Mouse (Mus musculus) myocyte (in vitro differentiated cells): Measurements from ENCODE around the gene Fgf6. TPM values are rescaled to one million over a fixed set of nuclear protein-coding genes. Genes with fewer than 3 reads are reported as not detected.

ENCODE experiments used
- H3K27me3 ChIP-seq: one replicate; pipeline ENCODE4 v1.6.1; 2011; ENCODE audit not compliant: control insufficient read depth, insufficient read depth, insufficient read length
- H3K36me3 ChIP-seq: one replicate; pipeline ENCODE4 v1.6.1; 2011; ENCODE audit not compliant: control insufficient read depth, insufficient read depth
- H3K4me2 ChIP-seq: one replicate; pipeline ENCODE4 v1.6.1; 2011; ENCODE audit warnings: low read depth, control low read depth
- H3K4me3 ChIP-seq: one replicate; pipeline ENCODE4 v1.5.1; 2011; ENCODE audit warnings: mild to moderate bottlenecking, control low read depth, moderate library complexity
- H3K79me2 ChIP-seq: one replicate; pipeline ENCODE4 v1.6.1; 2011; ENCODE audit not compliant: control insufficient read depth, insufficient read depth
- H3ac ChIP-seq: one replicate; pipeline ENCODE4 v1.6.1; 2011; ENCODE audit not compliant: control insufficient read depth, insufficient read length
- CEBPB ChIP-seq: IDR thresholded peaks from 2 replicates; pipeline ENCODE4 v1.6.1; 2011; ENCODE audit warnings: mild to moderate bottlenecking, moderate library complexity; ENCODE audit not compliant: poor library complexity, insufficient read depth, severe bottlenecking
- E2F4 ChIP-seq: IDR thresholded peaks from one replicate; pipeline ENCODE4 v1.6.1; 2011; ENCODE audit warnings: mild to moderate bottlenecking, control low read depth, moderate library complexity; ENCODE audit not compliant: insufficient read depth
- MAX ChIP-seq: IDR thresholded peaks from one replicate; pipeline ENCODE4 v1.6.1; 2011; ENCODE audit warnings: low read depth, mild to moderate bottlenecking, control low read depth
- MYOD1 ChIP-seq, 3 experiments: IDR thresholded peaks; one replicate each; pipeline ENCODE4 v1.6.1; 2011; ENCODE audit warnings: control low read depth in 2 of 3, low read depth in 2 of 3, mild to moderate bottlenecking in 2 of 3, moderate library complexity in 1 of 3; ENCODE audit not compliant: insufficient read length in 2 of 3, control insufficient read depth in 1 of 3
- MYOG ChIP-seq, 3 experiments: IDR thresholded peaks; one replicate each; pipeline ENCODE4 v1.6.1; 2011; ENCODE audit warnings: control low read depth in 2 of 3, low read depth in 2 of 3, mild to moderate bottlenecking in 2 of 3; ENCODE audit not compliant: insufficient read length in 2 of 3, control insufficient read depth in 1 of 3, insufficient read depth in 1 of 3
- POLR2A ChIP-seq: IDR thresholded peaks from one replicate; pipeline ENCODE4 v1.6.1; 2011; ENCODE audit warnings: low read depth, mild to moderate bottlenecking, control low read depth, moderate library complexity; ENCODE audit not compliant: insufficient read length
- POLR2AphosphoS2 ChIP-seq: IDR thresholded peaks from one replicate; pipeline ENCODE4 v1.6.1; 2011; ENCODE audit warnings: low read depth, control low read depth; ENCODE audit not compliant: insufficient read length
- REST ChIP-seq: IDR thresholded peaks from one replicate; pipeline ENCODE4 v1.6.1; 2011; ENCODE audit warnings: mild to moderate bottlenecking, control low read depth, moderate library complexity; ENCODE audit not compliant: insufficient read depth, insufficient read length
- SRF ChIP-seq: IDR thresholded peaks from one replicate; pipeline ENCODE4 v1.6.1; 2011; ENCODE audit warnings: low read depth; ENCODE audit not compliant: control insufficient read depth, insufficient read length
- TCF12 ChIP-seq: IDR thresholded peaks from one replicate; pipeline ENCODE4 v1.6.1; 2011; ENCODE audit warnings: mild to moderate bottlenecking, control low read depth; ENCODE audit not compliant: poor library complexity, insufficient read depth, severe bottlenecking
- TCF3 ChIP-seq: IDR thresholded peaks from one replicate; pipeline ENCODE4 v1.6.1; 2011; ENCODE audit warnings: low read depth, control low read depth; ENCODE audit not compliant: insufficient read length
- USF1 ChIP-seq: IDR thresholded peaks from one replicate; pipeline ENCODE4 v1.6.1; 2011; ENCODE audit warnings: low read depth, mild to moderate bottlenecking, control low read depth, moderate library complexity
- polyA plus RNA-seq: library from polyadenylated mRNA; unstranded; fragments of >200 nt; fragmentation: generic; extraction: Trizol; gene quantifications from one replicate; pipeline ENCODE4 v1.2.1, GENCODE M21; 2012; ENCODE audit warnings: missing spikeins

The Fgf6 gene
- not detected for polyA plus RNA-seq

DNA sequence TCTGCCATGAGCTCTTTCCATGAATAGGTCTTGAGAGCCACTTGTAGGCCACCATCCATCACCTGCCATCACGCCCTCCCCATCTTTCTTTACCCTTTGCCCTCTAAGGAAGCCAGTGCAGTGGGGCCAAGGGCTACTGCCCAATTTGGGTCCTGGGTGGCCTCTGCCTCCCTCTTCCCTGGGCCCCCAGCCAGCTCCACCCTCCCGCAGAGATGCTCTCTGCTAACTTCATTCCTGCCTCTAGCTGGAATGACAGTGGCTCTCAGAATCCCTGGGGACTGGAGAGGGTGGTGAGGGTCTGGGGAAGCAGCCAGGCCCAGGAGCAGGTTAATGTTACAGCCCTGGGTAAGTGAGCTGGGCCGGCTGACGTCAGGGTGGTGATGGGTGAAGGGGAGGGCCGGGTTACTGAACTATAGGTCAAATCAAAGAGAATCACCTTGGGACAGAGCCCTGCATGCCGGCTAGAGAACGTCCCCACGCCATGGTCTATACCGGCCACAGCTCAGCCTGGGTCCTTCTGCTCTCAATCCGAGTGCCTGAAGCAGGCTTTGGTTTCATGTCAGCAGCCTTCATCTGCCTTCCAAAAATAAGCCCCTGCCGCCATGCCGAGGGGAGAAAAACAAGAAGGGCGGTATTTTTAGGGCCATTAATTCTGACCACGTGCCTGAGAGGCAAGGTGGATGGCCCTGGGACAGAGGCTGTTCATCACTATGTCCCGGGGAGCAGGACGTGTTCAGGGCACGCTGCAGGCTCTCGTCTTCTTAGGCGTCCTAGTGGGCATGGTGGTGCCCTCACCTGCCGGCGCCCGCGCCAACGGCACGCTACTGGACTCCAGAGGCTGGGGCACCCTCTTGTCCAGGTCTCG, at the start of gene Fgf6:
Fgf6 (plus strand) TSS at position 681 of the 865 bp plus-strand sequence.
- Histone ChIP-seq H3K36me3 (no peaks in the 10 kb centered on the region), H3K79me2 (no peaks in the 10 kb centered on the region), H3K27me3 (peaks cover 16% of the 10 kb centered on the region), H3K4me3 (no peak within 1 kb of the TSS), H3K4me2 (no peak within 1 kb of the TSS), H3ac (no peak within 1 kb of the TSS)
- TF ChIP-seq POLR2A (no peak), TCF3 (no peak), SRF (no peak), E2F4 (no peak), POLR2AphosphoS2 (no peak), TCF12 (no peak), MAX (no peak), REST (no peak), USF1 (no peak), MYOD1 (IDR thresholded peaks at IDR 0.05; ENCODE audit: control insufficient read depth in 1 of 3, insufficient read length in 2 of 3, low read depth in 2 of 3) (no peak), MYOG (IDR thresholded peaks at IDR 0.05; ENCODE audit: control insufficient read depth in 1 of 3, insufficient read depth in 1 of 3, insufficient read length in 2 of 3, low read depth in 2 of 3) (no peak), CEBPB (no peak)

- Histone ChIP-seq H3K4me2 (no peak overlapping the region), H3ac (no peak overlapping the region), H3K79me2 (no peaks in the 10 kb centered on the region), H3K4me3 (no peak overlapping the region), H3K36me3 (peaks cover 19% of the 10 kb centered on the region), H3K27me3 (no peaks in the 10 kb centered on the region)
- TF ChIP-seq POLR2AphosphoS2, result no peak
- no peak for TF ChIP-seq POLR2A
- TF ChIP-seq MYOG (IDR thresholded peaks at IDR 0.05; ENCODE audit: control insufficient read depth in 1 of 3, insufficient read depth in 1 of 3, insufficient read length in 2 of 3, low read depth in 2 of 3), result no peak
- no peak for TF ChIP-seq MYOD1 (IDR thresholded peaks at IDR 0.05; ENCODE audit: control insufficient read depth in 1 of 3, insufficient read length in 2 of 3, low read depth in 2 of 3)
These were observed 49.0 kb upstream of the Fgf6 start for GRCm38 (mm10) chr6:126966241-126967026.

- peaks cover 6% of the 10 kb centered on the region for H3K36me3 ChIP-seq
- TF ChIP-seq SRF (no peak), REST (no peak), MAX (no peak), POLR2A (no peak), CEBPB (no peak), MYOD1 (IDR thresholded peaks at IDR 0.05; ENCODE audit: control insufficient read depth in 1 of 3, insufficient read length in 2 of 3, low read depth in 2 of 3) (no peak), TCF12 (no peak), E2F4 (no peak), MYOG (IDR thresholded peaks at IDR 0.05; ENCODE audit: control insufficient read depth in 1 of 3, insufficient read depth in 1 of 3, insufficient read length in 2 of 3, low read depth in 2 of 3) (no peak), USF1 (no peak), POLR2AphosphoS2 (no peak), TCF3 (no peak)
- H3K27me3 ChIP-seq, result no peaks in the 10 kb centered on the region
- H3ac ChIP-seq, result no peak overlapping the region
- H3K4me2 ChIP-seq, result no peak overlapping the region
- no peak overlapping the region for H3K4me3 ChIP-seq
- H3K79me2 ChIP-seq, result no peaks in the 10 kb centered on the region
These were observed 33.7 kb upstream of the Fgf6 start for GRCm38 (mm10) chr6:126981539-126982234.

- no peaks in the 10 kb centered on the region for H3K27me3 ChIP-seq
- H3K4me2 ChIP-seq, result no peak overlapping the region
- H3K4me3 ChIP-seq, result no peak overlapping the region
- H3K79me2 ChIP-seq, result no peaks in the 10 kb centered on the region
- no peaks in the 10 kb centered on the region for H3K36me3 ChIP-seq
- no peak overlapping the region for H3ac ChIP-seq
- TF ChIP-seq TCF3 (no peak), SRF (no peak), USF1 (no peak), MYOD1 (IDR thresholded peaks at IDR 0.05; ENCODE audit: control insufficient read depth in 1 of 3, insufficient read length in 2 of 3, low read depth in 2 of 3) (no peak), POLR2A (no peak), POLR2AphosphoS2 (no peak), REST (no peak), TCF12 (no peak)
These were observed 21.7 kb upstream of the Fgf6 start for GRCm38 (mm10) chr6:126993676-126994075.
